In the genomic region with DNA sequence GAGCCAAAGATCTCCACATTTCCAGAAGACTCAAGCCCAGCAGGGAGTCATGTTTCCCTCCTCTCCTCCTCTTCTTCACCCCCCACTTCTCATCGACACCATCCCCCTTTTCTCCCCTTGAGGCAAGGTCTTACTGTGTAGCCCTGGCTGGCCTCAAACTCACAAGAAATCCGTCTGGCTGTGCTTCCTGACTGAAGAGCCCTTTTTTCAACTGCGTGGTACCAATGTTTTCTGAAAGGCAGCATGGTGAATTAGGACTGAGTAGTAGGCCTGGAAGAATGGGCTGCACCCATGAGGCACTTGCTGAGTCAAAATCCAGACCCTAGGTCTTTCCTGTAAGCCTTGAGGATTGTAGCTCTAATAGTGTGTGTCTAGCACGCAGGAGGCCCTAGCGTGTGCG, we compare ENCODE assay signal across 8 mouse cellular contexts.
"Had no signal": no experiment of that assay in that cellular context is flagged by ENCODE, and none has a peak within 500 bp of the region (broad histone marks: within the 10 kb centered on the region; RNA-seq: fewer than 3 reads in every experiment).

No protein-coding gene starts in this region.

- H3K9me3 ChIP-seq: kidney, embryonic 15.5 days; neural tube, embryonic 13.5 days; stomach, embryonic 15.5 days had no signal

- DNase-seq: left cerebral cortex, postnatal 4 days; right cerebral cortex, postnatal 14 days; thymus, postnatal 36 days had no signal

- ATAC-seq: intestine, embryonic 16.5 days; midbrain, embryonic 16.5 days had no signal

- H3K27ac ChIP-seq: kidney, embryonic 15.5 days; stomach, embryonic 15.5 days had no signal

- H3K36me3 ChIP-seq: kidney, embryonic 15.5 days; neural tube, embryonic 13.5 days; stomach, embryonic 15.5 days had no signal

- H3K4me2 ChIP-seq: kidney, embryonic 15.5 days; neural tube, embryonic 13.5 days; stomach, embryonic 15.5 days had no signal

- H3K27me3 ChIP-seq: kidney, embryonic 15.5 days; neural tube, embryonic 13.5 days; stomach, embryonic 15.5 days had no signal

- H3K9ac ChIP-seq: kidney, embryonic 15.5 days; neural tube, embryonic 13.5 days; stomach, embryonic 15.5 days had no signal

- H3K4me3 ChIP-seq: kidney, embryonic 15.5 days; neural tube, embryonic 13.5 days; stomach, embryonic 15.5 days had no signal
